Mouse (Mus musculus) midbrain, embryonic 10.5 days (tissue): ENCODE data around the gene Hyal6. TPM values are rescaled to one million over a fixed set of nuclear protein-coding genes. Genes with fewer than 3 reads are reported as not detected.

Experiments used
- DNase-seq: peaks from one replicate; pipeline ENCODE4 v3.0.0-alpha.2; 2017; ENCODE audit warnings: low spot score
- H3K27ac ChIP-seq: fragments of 300-500 bp; sonication (generic); replicated peaks from 2 replicates; pipeline ENCODE4 v1.5.1; 2016; ENCODE audit warnings: mild to moderate bottlenecking
- H3K27me3 ChIP-seq: fragments of 300-500 bp; sonication (generic); 2 replicates; pipeline ENCODE4 v1.6.1; 2016; ENCODE audit warnings: low read depth, mild to moderate bottlenecking; ENCODE audit not compliant: poor library complexity, severe bottlenecking
- H3K36me3 ChIP-seq: fragments of 300-500 bp; sonication (generic); 2 replicates; pipeline ENCODE4 v1.6.1; 2016; ENCODE audit warnings: mild to moderate bottlenecking, moderate library complexity
- H3K4me1 ChIP-seq: fragments of 300-500 bp; sonication (generic); 2 replicates; pipeline ENCODE4 v1.6.1; 2016
- H3K4me3 ChIP-seq: fragments of 300-500 bp; sonication (generic); 2 replicates; pipeline ENCODE4 v1.5.1; 2016; ENCODE audit warnings: mild to moderate bottlenecking, moderate library complexity
- H3K9me3 ChIP-seq: fragments of 300-500 bp; sonication (generic); replicated peaks from 2 replicates; pipeline ENCODE4 v1.6.1; 2016; ENCODE audit warnings: mild to moderate bottlenecking
- WGBS: fragments of 180-500 bp; shearing (Covaris S2); methylation state at CpG from one replicate; pipeline ENCODE4 v1.1.7; 2016; 5-methylcytosine and 5-hydroxymethylcytosine counted together
- polyA plus RNA-seq: library from polyadenylated mRNA; unstranded; fragments of >200 nt; fragmentation: Nextera tagmentation; extraction: Ambion mirVana; gene quantifications from 2 replicates; pipeline ENCODE4 v1.2.1, GENCODE M21; 2016

The Hyal6 gene
- not detected in 2 replicates for polyA plus RNA-seq

GRCm38 (mm10) chr6:24732945-24733344 lies at the start of gene Hyal6:
Gene Hyal6 (plus strand): TSS chr6:24733245.
- 84% methylated on average over 3 of the region's 3 CpGs for WGBS
- Histone ChIP-seq H3K27me3 (no peaks in the 10 kb centered on the region), H3K36me3 (no peaks in the 10 kb centered on the region), H3K9me3 (no peaks in the 10 kb centered on the region), H3K4me1 (no peaks in the 10 kb centered on the region), H3K27ac (no peak within 1 kb of the TSS), H3K4me3 (no peak within 1 kb of the TSS)
- no peak for DNase-seq

- Histone ChIP-seq H3K9me3 (no peaks in the 10 kb centered on the region), H3K4me3 (no peak overlapping the region)
- 57% methylated on average over 1 of the region's 1 CpGs for WGBS
Observed at GRCm38 (mm10) chr6:24687871-24688270, 45.2 kb upstream of the Hyal6 start.

GRCm38 (mm10) chr6:24694455-24695410 lies 38.3 kb upstream of the Hyal6 start:
- no peak for DNase-seq
- WGBS = 86% methylated on average over 11 of the region's 11 CpGs
- Histone ChIP-seq H3K4me1 (no peaks in the 10 kb centered on the region), H3K27ac (no peak overlapping the region), H3K27me3 (no peaks in the 10 kb centered on the region), H3K36me3 (no peaks in the 10 kb centered on the region), H3K9me3 (no peaks in the 10 kb centered on the region), H3K4me3 (no peak overlapping the region)

More at GRCm38 (mm10) chr6:24687871-24688270, 45.2 kb upstream of the Hyal6 start:
- no peak overlapping the region for H3K27ac ChIP-seq
- no peaks in the 10 kb centered on the region for H3K27me3 ChIP-seq
- no peak for DNase-seq
- no peaks in the 10 kb centered on the region for H3K36me3 ChIP-seq
- no peaks in the 10 kb centered on the region for H3K4me1 ChIP-seq

GRCm38 (mm10) chr6:24696117-24696516 lies 36.9 kb upstream of the Hyal6 start:
- no peak overlapping the region for H3K27ac ChIP-seq
- no peak overlapping the region for H3K4me3 ChIP-seq
- H3K27me3 ChIP-seq = no peaks in the 10 kb centered on the region
- 89% methylated on average over 4 of the region's 4 CpGs for WGBS
- no peak for DNase-seq
- H3K36me3 ChIP-seq = no peaks in the 10 kb centered on the region
- no peaks in the 10 kb centered on the region for H3K9me3 ChIP-seq
- H3K4me1 ChIP-seq = no peaks in the 10 kb centered on the region

GRCm38 (mm10) chr6:24697216-24697615 lies 35.8 kb upstream of the Hyal6 start:
- Histone ChIP-seq H3K27me3 (no peaks in the 10 kb centered on the region), H3K36me3 (no peaks in the 10 kb centered on the region), H3K9me3 (no peaks in the 10 kb centered on the region), H3K4me3 (no peak overlapping the region), H3K4me1 (no peaks in the 10 kb centered on the region), H3K27ac (no peak overlapping the region)
- DNase-seq = no peak
- WGBS = 89% methylated on average over 5 of the region's 5 CpGs

GRCm38 (mm10) chr6:24707090-24707489 lies 26.0 kb upstream of the Hyal6 start:
- Histone ChIP-seq H3K27me3 (no peaks in the 10 kb centered on the region), H3K9me3 (no peaks in the 10 kb centered on the region), H3K4me1 (no peaks in the 10 kb centered on the region), H3K36me3 (no peaks in the 10 kb centered on the region), H3K4me3 (no peak overlapping the region), H3K27ac (no peak overlapping the region)
- 93% methylated on average over 5 of the region's 5 CpGs for WGBS
- DNase-seq = no peak

- Histone ChIP-seq H3K27ac (no peak overlapping the region), H3K4me3 (no peak overlapping the region), H3K4me1 (no peaks in the 10 kb centered on the region), H3K9me3 (no peaks in the 10 kb centered on the region), H3K27me3 (no peaks in the 10 kb centered on the region), H3K36me3 (no peaks in the 10 kb centered on the region)
- DNase-seq = no peak
- WGBS = 79% methylated on average over 2 of the region's 2 CpGs
Observed at GRCm38 (mm10) chr6:24707499-24707898, 25.5 kb upstream of the Hyal6 start.

- no peaks in the 10 kb centered on the region for H3K36me3 ChIP-seq
- H3K4me3 ChIP-seq = no peak overlapping the region
- no peaks in the 10 kb centered on the region for H3K4me1 ChIP-seq
- H3K9me3 ChIP-seq = no peaks in the 10 kb centered on the region
- DNase-seq = no peak
- 39% methylated on average over 13 of the region's 13 CpGs for WGBS
- no peaks in the 10 kb centered on the region for H3K27me3 ChIP-seq
- H3K27ac ChIP-seq = no peak overlapping the region
Observed at GRCm38 (mm10) chr6:24721317-24722099, 11.5 kb upstream of the Hyal6 start.

- Histone ChIP-seq H3K27ac (no peak overlapping the region), H3K9me3 (no peaks in the 10 kb centered on the region), H3K36me3 (no peaks in the 10 kb centered on the region), H3K4me3 (no peak overlapping the region), H3K4me1 (no peaks in the 10 kb centered on the region), H3K27me3 (no peaks in the 10 kb centered on the region)
- DNase-seq = no peak
- 92% methylated on average over 1 of the region's 1 CpGs for WGBS
Observed at GRCm38 (mm10) chr6:24728130-24728529, 4.9 kb upstream of the Hyal6 start.

GRCm38 (mm10) chr6:24734565-24734964 lies 1.5 kb downstream of the Hyal6 start:
- Histone ChIP-seq H3K27me3 (no peaks in the 10 kb centered on the region), H3K27ac (no peak overlapping the region), H3K9me3 (no peaks in the 10 kb centered on the region), H3K4me1 (no peaks in the 10 kb centered on the region), H3K36me3 (no peaks in the 10 kb centered on the region), H3K4me3 (no peak overlapping the region)
- DNase-seq = no peak
- WGBS = 89% methylated on average over 6 of the region's 6 CpGs

- 90% methylated on average over 4 of the region's 4 CpGs for WGBS
Observed at GRCm38 (mm10) chr6:24748029-24748428, 15.0 kb downstream of the Hyal6 start, which contains the start of gene Hyal4. Gene Hyal4 (plus strand): TSS chr6:24748329.

GRCm38 (mm10) chr6:24759281-24759680 lies 26.2 kb downstream of the Hyal6 start:
- Histone ChIP-seq H3K9me3 (peaks cover 8% of the 10 kb centered on the region; the same call in 1 of the 2 replicates), H3K36me3 (no peaks in the 10 kb centered on the region), H3K27ac (no peak overlapping the region), H3K4me3 (no peak overlapping the region), H3K4me1 (no peaks in the 10 kb centered on the region), H3K27me3 (no peaks in the 10 kb centered on the region)
- WGBS = 86% methylated on average over 3 of the region's 3 CpGs
- no peak for DNase-seq

More at GRCm38 (mm10) chr6:24748029-24748428, 15.0 kb downstream of the Hyal6 start, which contains the start of gene Hyal4:
- H3K27me3 ChIP-seq = no peaks in the 10 kb centered on the region
- H3K27ac ChIP-seq = no peak within 1 kb of the TSS
- no peak within 1 kb of the TSS for H3K4me3 ChIP-seq
- no peak for DNase-seq
- H3K9me3 ChIP-seq = no peaks in the 10 kb centered on the region
- H3K4me1 ChIP-seq = peaks cover 6% of the 10 kb centered on the region
- no peaks in the 10 kb centered on the region for H3K36me3 ChIP-seq
